Mouse (Mus musculus) brown adipose tissue, adult 24 weeks (tissue): Measurements from ENCODE around the gene Vmn2r29. TPM values are rescaled to one million over a fixed set of nuclear protein-coding genes. Genes with fewer than 3 reads are reported as not detected.
A peak's percentile ranks its signal among the peaks of the same experiment; 100 is the strongest.
"Not testable (repeated sequence)": the region's sequence is repeated elsewhere in the genome, so short reads cannot be mapped to it uniquely, and the experiment has no call there.

Source experiments
- H3K27ac ChIP-seq: fragments of 200-500 bp; replicated peaks from 2 replicates; pipeline ENCODE4 v1.5.1; 2012; ENCODE audit warnings: low read depth, mild to moderate bottlenecking, low read length
- H3K4me1 ChIP-seq: fragments of 200-500 bp; 2 replicates; pipeline ENCODE4 v1.6.1; 2012; ENCODE audit warnings: low read length, mixed read lengths; ENCODE audit not compliant: control insufficient read depth, insufficient read depth, insufficient read length
- H3K4me3 ChIP-seq: fragments of 200-500 bp; 2 replicates; pipeline ENCODE4 v1.5.1; 2012; ENCODE audit warnings: low read depth, mild to moderate bottlenecking, low read length, moderate library complexity; ENCODE audit not compliant: insufficient read depth
- polyA plus RNA-seq: library from polyadenylated mRNA; stranded (reverse); fragments of >200 nt; gene quantifications from 2 replicates; pipeline ENCODE4 v1.2.4, GENCODE M21; 2012; ENCODE audit not compliant: missing spikeins, insufficient read depth, insufficient read length

The Vmn2r29 gene
- not detected in 2 replicates for polyA plus RNA-seq

- H3K4me3 ChIP-seq, H3K27ac ChIP-seq, H3K4me1 ChIP-seq: not testable (repeated sequence)
Observed at GRCm38 (mm10) chr7:7247228-7247627, at the start of gene Vmn2r29. TSS of gene Vmn2r29 (minus strand) at chr7:7247328.

DNA sequence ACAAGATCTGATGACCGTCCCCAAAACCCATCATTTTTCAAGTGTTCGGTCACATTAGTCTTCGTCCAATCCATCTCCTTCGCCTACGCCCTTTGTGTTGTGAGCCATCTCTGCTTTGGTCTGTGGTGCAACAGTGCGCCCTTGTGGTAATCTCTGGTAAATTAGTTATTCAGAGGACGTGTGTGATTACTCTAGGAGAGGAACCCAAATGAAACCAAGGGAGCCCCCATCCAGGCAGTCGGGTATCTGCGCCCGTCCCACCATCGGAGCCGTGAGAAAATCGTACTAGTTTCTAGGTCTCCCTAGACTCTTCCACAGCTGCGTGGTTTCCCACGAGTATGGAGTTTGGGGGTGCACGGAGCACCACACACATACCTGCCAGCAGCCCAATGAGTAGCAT lies 48.5 kb upstream of the Vmn2r29 start:
- Histone ChIP-seq H3K27ac (no peak overlapping the region), H3K4me3 (no peak overlapping the region), H3K4me1 (peaks cover 2% of the 10 kb centered on the region; the same call in 1 of the 2 replicates)

DNA sequence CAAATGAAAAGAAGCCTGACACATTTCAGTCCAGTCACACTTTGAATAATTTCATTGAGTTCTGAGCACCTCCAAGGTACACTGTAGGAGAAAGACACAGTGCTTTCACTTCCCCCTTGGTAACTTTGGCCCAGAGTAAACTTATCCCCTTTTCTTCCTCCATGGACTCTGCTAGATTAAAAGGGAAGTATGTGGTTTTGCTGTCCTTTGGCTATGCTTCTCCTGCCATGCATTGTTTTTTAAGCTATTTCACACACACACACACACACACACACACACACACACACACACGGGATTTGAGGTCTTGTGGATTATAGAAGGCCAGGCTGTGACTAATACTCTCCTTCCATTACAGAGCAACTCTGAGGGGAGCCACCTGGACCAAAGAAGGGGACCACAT lies 34.3 kb upstream of the Vmn2r29 start:
- Histone ChIP-seq H3K27ac (no peak overlapping the region), H3K4me1 (no peaks in the 10 kb centered on the region), H3K4me3 (no peak overlapping the region)

- peak within 1 kb of the TSS; percentile 32; the same call in 1 of the 2 replicates for H3K27ac ChIP-seq
- not testable (repeated sequence) for H3K4me1 ChIP-seq
- H3K4me3 ChIP-seq, result peak within 1 kb of the TSS; percentile 79
Observed at GRCm38 (mm10) chr7:7277966-7278567, 30.9 kb upstream of the Vmn2r29 start, which contains the start of gene Gm45844. TSS of gene Gm45844 (minus strand) at chr7:7278289.

DNA sequence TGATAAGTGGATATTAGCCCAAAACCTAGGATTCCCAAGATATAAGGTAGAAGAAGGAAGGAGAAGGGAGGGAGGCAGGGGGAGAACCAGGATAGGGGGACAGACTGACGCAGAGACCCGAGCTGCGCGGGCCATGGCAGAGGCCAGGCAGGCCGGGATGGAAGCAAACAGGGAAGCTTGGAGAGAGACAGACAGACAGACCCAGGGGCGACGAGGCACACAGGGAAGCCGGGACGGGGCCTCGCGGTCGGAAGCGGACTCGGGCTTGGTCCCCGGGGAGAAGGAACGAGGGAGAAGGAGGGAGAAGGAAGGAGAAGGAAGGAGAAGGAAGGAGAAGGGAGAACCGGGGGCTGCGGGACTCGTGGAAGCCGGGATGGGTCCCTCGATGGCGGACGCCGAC lies 30.4 kb upstream of the Vmn2r29 start:
- H3K27ac ChIP-seq, result peak overlapping the region; percentile 32; the same call in 1 of the 2 replicates
- peak overlapping the region; percentile 79 for H3K4me3 ChIP-seq

DNA sequence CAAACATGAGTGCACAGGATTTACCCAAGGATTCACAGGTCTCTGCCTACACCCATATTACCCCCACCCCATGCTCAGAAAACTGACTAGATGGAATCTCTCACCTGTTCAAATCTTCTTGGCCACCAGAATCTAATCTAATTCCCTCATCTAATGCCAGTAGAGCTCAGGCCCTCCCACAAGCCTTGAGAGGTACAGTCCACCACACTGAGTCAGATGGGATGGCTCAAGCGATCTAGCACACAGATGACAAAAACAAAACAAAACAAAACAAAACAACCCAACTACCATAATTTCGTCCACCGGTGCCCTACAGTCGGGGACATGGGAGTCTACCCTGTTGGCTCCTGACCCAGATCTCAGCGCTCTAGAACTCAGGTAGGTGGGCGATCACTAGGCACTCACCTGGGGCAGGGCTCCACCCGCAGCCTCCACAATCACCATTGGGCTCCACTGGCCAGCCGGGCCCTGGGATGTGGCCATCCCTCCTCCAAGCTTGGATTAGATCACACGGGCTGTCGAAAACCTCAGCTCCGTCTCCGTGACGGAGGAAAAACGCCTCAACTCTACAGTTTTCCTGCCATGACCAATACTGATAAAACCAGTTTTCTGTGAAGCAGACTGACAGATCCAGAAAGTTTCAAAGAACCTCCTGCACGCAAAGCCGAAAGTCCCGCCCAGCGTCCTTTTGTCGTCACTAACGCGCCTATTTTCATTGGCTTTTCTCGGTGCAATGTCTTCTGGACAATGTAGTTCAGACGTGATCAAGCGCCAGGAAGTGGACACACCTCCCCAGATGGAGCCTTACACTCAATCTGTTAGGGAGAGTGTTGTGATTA lies 37.6 kb downstream of the Vmn2r29 start, which contains the start of gene Zfp772:
Gene Zfp772 (minus strand): TSS at position 686 of the 839 bp plus-strand sequence.
- H3K4me1 ChIP-seq, H3K27ac ChIP-seq: not testable (repeated sequence)
- peak within 1 kb of the TSS; percentile 66 for H3K4me3 ChIP-seq

More for the DNA sequence above, 30.4 kb upstream of the Vmn2r29 start:
- H3K4me1 ChIP-seq, result not testable (repeated sequence)

- peak overlapping the region; percentile 81 for H3K4me3 ChIP-seq
- no peak overlapping the region for H3K27ac ChIP-seq
- H3K4me1 ChIP-seq, result no peaks in the 10 kb centered on the region
Observed at GRCm38 (mm10) chr7:7188191-7188942, 58.8 kb downstream of the Vmn2r29 start.

GRCm38 (mm10) chr7:7187417-7188190 lies 59.5 kb downstream of the Vmn2r29 start:
- H3K4me3 ChIP-seq, result no peak overlapping the region
- H3K27ac ChIP-seq, result no peak overlapping the region
- no peaks in the 10 kb centered on the region for H3K4me1 ChIP-seq

DNA sequence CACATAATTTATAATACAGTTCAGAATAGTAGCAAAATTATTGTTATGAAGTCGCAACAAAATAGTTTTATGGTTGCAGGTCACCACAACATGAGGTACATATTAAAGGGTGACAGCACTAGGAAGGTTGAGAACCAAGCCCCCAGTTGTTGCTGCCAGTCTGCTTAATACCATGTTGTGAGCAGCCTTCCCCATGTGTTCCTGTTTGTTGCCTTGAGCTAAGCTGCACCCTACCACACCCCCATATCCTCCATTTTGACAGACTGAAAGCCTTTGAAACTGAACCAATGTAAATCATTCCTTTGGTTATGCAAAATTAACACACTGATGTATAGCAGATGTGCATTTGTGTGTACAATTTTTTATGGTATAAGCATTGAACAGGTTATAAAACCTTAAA lies 61.2 kb downstream of the Vmn2r29 start:
- Histone ChIP-seq H3K4me1 (no peaks in the 10 kb centered on the region), H3K27ac (no peak overlapping the region), H3K4me3 (no peak overlapping the region)

Other genes starting within 250 kb of the Vmn2r29 start
- 3.6 and 4.9 TPM in 2 replicates for gene Zfp954, start 125.8 kb downstream of the Vmn2r29 start, polyA plus RNA-seq
- 0.63 TPM in 1 of 2 replicates, not detected in the other for gene Zfp773, start 110.6 kb downstream of the Vmn2r29 start, polyA plus RNA-seq
- gene Zfp418, start 76.0 kb downstream of the Vmn2r29 start, polyA plus RNA-seq, result 1.4 and 1.5 TPM in 2 replicates
- 1.9 and 3.6 TPM in 2 replicates for gene Zfp772, start 37.3 kb downstream of the Vmn2r29 start, polyA plus RNA-seq
- gene Gm45844, start 31.0 kb upstream of the Vmn2r29 start, polyA plus RNA-seq, result 3.1 and 8.5 TPM in 2 replicates
- 21.9 and 27.7 TPM in 2 replicates for gene Clcn4, start 53.5 kb upstream of the Vmn2r29 start, polyA plus RNA-seq
- gene Vmn2r30, start 90.3 kb upstream of the Vmn2r29 start, polyA plus RNA-seq, result not detected in 2 replicates
- gene Gm45783, start 127.2 kb upstream of the Vmn2r29 start, polyA plus RNA-seq, result not detected in 2 replicates
- gene Vmn2r31, start 152.4 kb upstream of the Vmn2r29 start, polyA plus RNA-seq, result not detected in 2 replicates
- gene Vmn2r32, start 232.7 kb upstream of the Vmn2r29 start, polyA plus RNA-seq, result not detected in 2 replicates